Mouse (Mus musculus): ENCODE results near the gene Cd276. TPM values are rescaled to one million over a fixed set of nuclear protein-coding genes. Genes with fewer than 3 reads are reported as not detected.

Cd276 gene
- polyA plus RNA-seq, 1 experiment: 1.3 TPM

DNA sequence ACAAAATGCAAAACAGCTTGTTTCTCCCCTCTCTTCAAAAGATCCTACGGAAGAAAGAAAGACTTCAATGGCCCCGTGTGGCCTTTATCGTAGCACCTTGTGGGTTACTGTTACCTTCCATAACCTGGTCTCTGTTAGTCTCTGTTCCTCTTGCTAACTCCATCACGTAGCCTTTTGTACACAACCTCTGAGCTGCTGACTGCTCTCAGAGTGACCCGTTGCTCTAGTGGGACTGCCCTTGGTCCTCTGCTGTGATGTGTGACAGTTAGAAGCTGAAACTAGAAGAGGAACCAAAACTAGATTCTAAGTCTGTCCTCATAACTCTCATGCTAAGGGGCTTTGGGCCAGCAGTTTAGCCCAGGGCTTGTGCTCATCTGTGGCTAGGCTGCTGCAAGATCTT, 44.8 kb downstream of the Cd276 start:
- no peak for TF ChIP-seq POLR2A (IDR thresholded peaks at IDR 0.05; ENCODE audit: low read depth, low read length)
- TF ChIP-seq CTCF (conservative IDR thresholded peaks at IDR 0.05; ENCODE audit: insufficient read depth, insufficient read length, low read depth, low read length): no peak
- whole genome bisulfite sequencing: 92% methylated on average over 5 of the region's 5 CpGs
- H3K4me1 ChIP-seq (ENCODE audit: control insufficient read depth, insufficient read depth, low read length): no peaks in the 10 kb centered on the region
- H3K27ac ChIP-seq (ENCODE audit: insufficient read depth, low read depth, low read length): no peak overlapping the region
- no peaks in the 10 kb centered on the region for H3K27me3 ChIP-seq (replicated peaks; ENCODE audit: control insufficient read depth, insufficient read depth, low read length)
- no peak overlapping the region for H3K4me3 ChIP-seq (ENCODE audit: insufficient read depth, low read depth, low read length)
- no peak for DNase-seq
- H3K36me3 ChIP-seq (ENCODE audit: control insufficient read depth, insufficient read depth, low read length): no peaks in the 10 kb centered on the region

DNA sequence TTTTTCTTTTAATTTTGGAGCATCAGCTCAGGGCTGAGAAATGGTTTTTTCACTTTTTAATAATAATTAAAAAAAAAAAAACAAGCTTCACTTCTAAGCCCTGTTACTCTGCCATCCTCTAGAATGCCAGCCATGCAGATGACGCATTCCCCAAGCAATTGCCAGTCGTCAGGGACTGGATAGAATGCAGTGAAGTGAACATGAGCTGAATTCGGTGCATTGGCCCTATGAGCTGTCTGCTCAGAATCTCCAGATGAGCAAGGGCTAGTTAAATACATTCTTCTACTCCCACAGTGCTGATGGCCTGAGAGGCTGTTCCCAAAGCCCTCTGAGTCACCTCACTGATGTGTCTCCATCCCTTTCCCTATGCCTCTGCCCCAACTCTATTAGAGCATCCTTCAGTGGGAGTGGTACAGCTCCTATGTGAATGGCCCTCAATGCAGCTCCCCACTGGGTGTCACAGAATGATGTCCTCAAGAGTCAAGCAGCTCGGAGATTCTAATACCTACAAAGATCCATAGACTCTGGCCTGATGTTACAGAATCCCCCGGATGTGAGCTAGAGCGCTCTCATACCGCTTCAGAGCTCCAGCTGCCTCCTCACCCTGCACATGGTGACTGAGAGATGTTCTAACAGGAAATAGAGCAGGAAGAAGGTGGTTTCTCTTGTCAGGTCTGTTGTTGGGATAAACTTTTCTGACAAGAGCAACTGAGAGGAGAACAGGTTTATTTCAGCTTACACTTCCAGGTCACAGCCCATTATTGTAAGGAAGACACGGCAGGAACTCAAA, 47.8 kb downstream of the Cd276 start:
- DNase-seq: no peak
- WGBS: 77% methylated on average over 8 of the region's 8 CpGs
- Histone ChIP-seq H3K36me3 (ENCODE audit: control insufficient read depth, insufficient read depth, low read length) (no peaks in the 10 kb centered on the region), H3K27me3 (replicated peaks; ENCODE audit: control insufficient read depth, insufficient read depth, low read length) (no peaks in the 10 kb centered on the region), H3K4me3 (ENCODE audit: insufficient read depth, low read depth, low read length) (no peak overlapping the region), H3K27ac (ENCODE audit: insufficient read depth, low read depth, low read length) (no peak overlapping the region), H3K4me1 (ENCODE audit: control insufficient read depth, insufficient read depth, low read length) (no peaks in the 10 kb centered on the region)
- TF ChIP-seq POLR2A (IDR thresholded peaks at IDR 0.05; ENCODE audit: low read depth, low read length): no peak
- TF ChIP-seq CTCF (conservative IDR thresholded peaks at IDR 0.05; ENCODE audit: insufficient read depth, insufficient read length, low read depth, low read length): no peak

DNA sequence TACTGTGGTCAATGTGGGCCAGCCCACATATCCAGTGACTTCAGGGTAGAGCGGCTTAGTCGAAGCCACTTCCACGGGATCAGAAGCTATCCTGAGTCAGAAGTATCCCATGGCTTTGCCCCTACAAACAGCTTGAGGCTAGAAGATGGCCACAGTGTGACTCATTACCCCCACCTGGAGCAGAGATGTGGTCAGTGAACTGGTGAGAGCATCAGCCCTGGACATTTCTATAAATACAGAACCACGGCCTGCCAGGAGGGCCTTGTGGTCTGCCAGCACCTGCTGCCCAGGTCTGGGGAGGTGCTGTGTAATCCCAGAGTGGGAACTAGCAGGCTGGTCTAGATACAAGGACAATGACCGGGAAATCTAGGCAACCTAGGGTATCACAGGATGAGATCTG, 54.3 kb downstream of the Cd276 start:
- no peak for DNase-seq
- Histone ChIP-seq H3K36me3 (ENCODE audit: control insufficient read depth, insufficient read depth, low read length) (no peaks in the 10 kb centered on the region), H3K4me1 (ENCODE audit: control insufficient read depth, insufficient read depth, low read length) (no peaks in the 10 kb centered on the region), H3K4me3 (ENCODE audit: insufficient read depth, low read depth, low read length) (no peak overlapping the region), H3K27ac (ENCODE audit: insufficient read depth, low read depth, low read length) (no peak overlapping the region), H3K27me3 (replicated peaks; ENCODE audit: control insufficient read depth, insufficient read depth, low read length) (no peaks in the 10 kb centered on the region)
- WGBS: 85% methylated on average over 5 of the region's 5 CpGs
- TF ChIP-seq POLR2A (IDR thresholded peaks at IDR 0.05; ENCODE audit: low read depth, low read length): no peak
- no peak for TF ChIP-seq CTCF (conservative IDR thresholded peaks at IDR 0.05; ENCODE audit: insufficient read depth, insufficient read length, low read depth, low read length)

DNA sequence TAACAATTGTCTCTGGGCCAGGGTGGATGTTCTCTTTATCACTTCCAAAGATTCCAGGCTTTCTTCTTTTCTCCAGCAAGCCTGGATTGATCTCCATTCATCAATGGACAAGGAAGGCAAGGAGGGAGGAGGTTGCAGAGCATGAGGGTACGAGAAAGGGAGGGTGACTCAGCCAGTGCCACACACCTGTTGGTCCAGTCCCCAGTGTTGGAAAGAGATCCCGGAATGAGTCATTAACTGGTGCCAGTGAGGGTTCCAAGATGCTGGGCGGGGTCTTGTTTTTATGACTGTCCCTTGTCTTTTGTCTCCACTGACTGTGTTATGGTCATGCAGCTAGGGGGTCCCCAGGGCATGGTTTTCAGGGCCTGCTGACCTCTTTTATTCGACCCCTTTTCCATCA, 57.3 kb downstream of the Cd276 start:
- H3K27ac ChIP-seq (ENCODE audit: insufficient read depth, low read depth, low read length): no peak overlapping the region
- 71% methylated on average over 4 of the region's 4 CpGs for WGBS
- H3K36me3 ChIP-seq (ENCODE audit: control insufficient read depth, insufficient read depth, low read length): no peaks in the 10 kb centered on the region
- DNase-seq: no peak
- TF ChIP-seq CTCF (conservative IDR thresholded peaks at IDR 0.05; ENCODE audit: insufficient read depth, insufficient read length, low read depth, low read length): no peak
- no peak for TF ChIP-seq POLR2A (IDR thresholded peaks at IDR 0.05; ENCODE audit: low read depth, low read length)
- H3K4me1 ChIP-seq (ENCODE audit: control insufficient read depth, insufficient read depth, low read length): no peaks in the 10 kb centered on the region
- no peaks in the 10 kb centered on the region for H3K27me3 ChIP-seq (replicated peaks; ENCODE audit: control insufficient read depth, insufficient read depth, low read length)
- no peak overlapping the region for H3K4me3 ChIP-seq (ENCODE audit: insufficient read depth, low read depth, low read length)

DNA sequence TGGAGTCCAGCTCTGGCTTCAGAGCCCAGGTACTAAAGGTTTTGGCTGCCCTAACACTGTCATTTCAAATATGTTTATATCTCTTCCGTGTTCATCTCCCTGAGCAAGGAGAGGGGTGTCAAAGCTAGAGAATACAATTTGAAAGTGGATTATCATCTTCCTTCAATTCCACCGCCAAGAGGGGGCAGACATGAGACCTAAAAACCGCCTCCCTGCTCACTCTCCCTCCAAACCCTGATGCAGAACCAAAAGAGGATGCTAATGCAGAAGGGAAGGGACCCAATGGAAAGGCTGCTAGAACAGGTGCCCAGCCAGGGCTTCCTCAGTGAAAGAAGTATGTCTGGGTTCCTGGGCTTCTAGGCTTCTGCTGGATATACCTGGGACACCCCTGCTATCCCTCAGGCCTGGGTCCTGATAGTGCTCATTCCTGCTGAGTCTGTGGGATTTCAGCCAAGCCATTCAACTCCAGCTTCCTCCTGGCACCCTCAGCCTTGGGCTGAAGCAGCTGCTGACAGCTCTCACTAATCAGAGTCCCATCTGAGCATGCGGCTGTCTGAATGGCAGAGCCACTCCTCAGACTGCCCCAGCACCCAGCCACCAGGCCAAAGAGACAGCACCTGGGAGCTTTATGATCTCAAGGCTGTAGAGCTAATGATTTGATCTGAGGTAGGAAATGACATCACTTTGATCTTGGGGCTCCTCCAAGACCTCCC, 58.6 kb downstream of the Cd276 start:
- no peak for DNase-seq
- Histone ChIP-seq H3K36me3 (ENCODE audit: control insufficient read depth, insufficient read depth, low read length) (no peaks in the 10 kb centered on the region), H3K4me1 (ENCODE audit: control insufficient read depth, insufficient read depth, low read length) (no peaks in the 10 kb centered on the region), H3K27me3 (replicated peaks; ENCODE audit: control insufficient read depth, insufficient read depth, low read length) (no peaks in the 10 kb centered on the region), H3K4me3 (ENCODE audit: insufficient read depth, low read depth, low read length) (no peak overlapping the region), H3K27ac (ENCODE audit: insufficient read depth, low read depth, low read length) (no peak overlapping the region)
- TF ChIP-seq POLR2A (IDR thresholded peaks at IDR 0.05; ENCODE audit: low read depth, low read length) (no peak), CTCF (conservative IDR thresholded peaks at IDR 0.05; ENCODE audit: insufficient read depth, insufficient read length, low read depth, low read length) (0 out of 2 replicates have a peak, but pooled peaks have one; percentile 13)
- 50% methylated on average over 4 of the region's 4 CpGs for WGBS

DNA sequence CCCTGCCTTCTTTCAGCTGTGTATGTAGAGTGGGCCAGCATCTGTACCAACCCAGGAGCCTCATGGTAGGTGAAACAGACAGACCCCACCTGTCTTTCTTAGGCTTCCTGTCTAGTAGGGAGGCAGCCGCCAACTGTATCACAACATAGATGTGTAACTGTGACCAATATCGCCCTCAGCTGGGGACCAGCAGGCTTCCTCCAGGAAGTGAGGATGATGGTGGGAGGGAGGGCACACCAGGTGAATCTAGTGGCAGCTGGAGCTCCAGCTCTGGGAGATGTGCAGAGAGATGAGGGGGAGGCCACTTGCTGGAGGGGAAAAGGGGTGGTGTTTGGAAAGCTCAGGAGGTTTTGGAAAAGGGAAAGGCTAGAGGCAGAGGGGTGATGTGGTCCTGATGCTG, 60.2 kb downstream of the Cd276 start:
- H3K27me3 ChIP-seq (replicated peaks; ENCODE audit: control insufficient read depth, insufficient read depth, low read length): no peaks in the 10 kb centered on the region
- H3K27ac ChIP-seq (ENCODE audit: insufficient read depth, low read depth, low read length): no peak overlapping the region
- 78% methylated on average over 2 of the region's 2 CpGs for WGBS
- H3K4me3 ChIP-seq (ENCODE audit: insufficient read depth, low read depth, low read length): no peak overlapping the region
- H3K4me1 ChIP-seq (ENCODE audit: control insufficient read depth, insufficient read depth, low read length): no peaks in the 10 kb centered on the region
- DNase-seq: no peak
- no peak for TF ChIP-seq CTCF (conservative IDR thresholded peaks at IDR 0.05; ENCODE audit: insufficient read depth, insufficient read length, low read depth, low read length)
- no peak for TF ChIP-seq POLR2A (IDR thresholded peaks at IDR 0.05; ENCODE audit: low read depth, low read length)
- H3K36me3 ChIP-seq (ENCODE audit: control insufficient read depth, insufficient read depth, low read length): no peaks in the 10 kb centered on the region

DNA sequence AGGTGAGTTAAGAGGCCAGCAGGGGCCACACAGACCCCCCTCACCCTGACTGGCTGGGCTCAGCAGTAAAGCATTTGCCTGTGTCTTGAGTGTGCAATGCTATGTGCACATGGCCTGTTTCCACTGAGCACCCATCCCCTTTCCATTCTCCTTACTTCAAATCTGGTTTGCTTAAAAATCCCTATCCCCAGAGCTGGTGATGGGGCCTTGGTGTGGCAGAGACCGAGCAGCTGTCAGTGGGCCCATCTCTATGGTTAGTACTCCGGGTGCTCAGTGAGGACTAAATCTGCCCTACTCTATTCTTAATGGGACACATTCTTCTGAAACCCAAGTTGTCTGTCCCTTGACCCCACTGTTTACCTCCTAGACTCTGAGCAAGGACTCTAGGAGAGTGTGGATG, 64.8 kb downstream of the Cd276 start:
- Histone ChIP-seq H3K4me3 (ENCODE audit: insufficient read depth, low read depth, low read length) (no peak overlapping the region), H3K4me1 (ENCODE audit: control insufficient read depth, insufficient read depth, low read length) (peaks cover 2% of the 10 kb centered on the region; the same call in 1 of the 2 replicates), H3K36me3 (ENCODE audit: control insufficient read depth, insufficient read depth, low read length) (no peaks in the 10 kb centered on the region), H3K27ac (ENCODE audit: insufficient read depth, low read depth, low read length) (no peak overlapping the region), H3K27me3 (replicated peaks; ENCODE audit: control insufficient read depth, insufficient read depth, low read length) (peaks cover 4% of the 10 kb centered on the region; the same call in 1 of the 2 replicates)
- 91% methylated on average over 2 of the region's 2 CpGs for WGBS
- DNase-seq: no peak
- TF ChIP-seq CTCF (conservative IDR thresholded peaks at IDR 0.05; ENCODE audit: insufficient read depth, insufficient read length, low read depth, low read length) (no peak), POLR2A (IDR thresholded peaks at IDR 0.05; ENCODE audit: low read depth, low read length) (no peak)

Measured in kidney, adult 2 months (tissue).